Mouse (Mus musculus) testis, adult 2 months (tissue): ENCODE results near the gene Dlx3.

ENCODE experiments used
- CTCF ChIP-seq: fragments of 200-500 bp; IDR thresholded peaks from 2 replicates; pipeline ENCODE4 v1.5.1; 2012; ENCODE audit warnings: low read depth, mild to moderate bottlenecking, inconsistent platforms, low read length, moderate library complexity; ENCODE audit not compliant: control insufficient read depth, insufficient read depth, insufficient replicate concordance
- POLR2A ChIP-seq: fragments of 200-500 bp; IDR thresholded peaks from 2 replicates; pipeline ENCODE4 v1.6.1; 2012; ENCODE audit warnings: low read depth, mild to moderate bottlenecking, inconsistent platforms, low read length, moderate library complexity; ENCODE audit not compliant: control insufficient read depth

DNA sequence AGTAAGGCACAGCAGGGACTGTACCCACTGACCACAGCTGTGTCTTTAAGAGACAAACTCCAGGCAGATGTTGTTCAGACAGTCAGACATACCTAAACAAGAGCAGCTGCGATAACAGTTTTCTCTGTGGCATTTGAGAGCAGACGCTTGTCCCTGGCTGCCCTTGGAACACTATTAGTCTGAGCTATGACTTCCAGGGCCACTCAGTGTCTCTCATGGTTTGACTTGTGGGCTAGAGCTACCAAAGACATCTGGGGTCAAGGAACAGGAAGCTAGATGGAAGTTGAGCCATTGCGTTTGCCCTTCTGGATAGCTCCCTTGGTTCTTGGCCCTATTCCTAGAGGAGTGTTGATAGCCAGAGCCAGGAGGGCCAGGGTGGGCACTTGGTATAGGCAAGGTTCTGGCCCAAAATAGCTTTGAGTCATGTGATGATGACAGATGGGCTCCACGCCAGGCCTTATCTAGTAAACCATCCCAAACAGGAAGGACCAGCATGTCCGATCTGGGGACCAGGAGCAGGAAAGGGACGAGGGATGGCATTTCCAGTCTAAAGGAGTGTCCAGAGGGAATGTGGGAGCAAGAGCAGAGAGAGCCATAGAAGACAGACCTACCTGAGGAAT, 40.6 kb upstream of the Dlx3 start:
- TF ChIP-seq POLR2A (no peak), CTCF (no peak)
